Comparison of ENCODE assay signal across 24 mouse cellular contexts in genomic region chr7:37568041-37568440, GRCm38 (mm10).
DNase-seq lines count a peak whose midpoint lies in the region; ATAC-seq and TF ChIP-seq lines count a peak whose summit lies in the region.
"Had no signal": no experiment of that assay in that cellular context is flagged by ENCODE, and none has a peak within 500 bp of the region (broad histone marks: within the 10 kb centered on the region; RNA-seq: fewer than 3 reads in every experiment).

No protein-coding gene starts in this region.

- H3K4me3 ChIP-seq in hindbrain, embryonic 11.5 days (ENCODE audit: low read depth, low read length), result no peak overlapping the region
- no peak overlapping the region for H3K4me3 ChIP-seq in hindbrain, embryonic 14.5 days (replicated peaks; ENCODE audit: low read length)
- H3K4me3 ChIP-seq in midbrain, embryonic 10.5 days, result no peak overlapping the region
- no peak overlapping the region for H3K4me3 ChIP-seq in midbrain, embryonic 13.5 days (replicated peaks)
- H3K4me3 ChIP-seq in E14TG2a.4 (replicated peaks; ENCODE audit: low read length), result peak overlapping the region; percentile 64
- H3K4me3 ChIP-seq: liver, embryonic 15.5 days; neural tube, embryonic 12.5 days had no signal

- H3K4me1 ChIP-seq in hindbrain, embryonic 11.5 days (replicated peaks; ENCODE audit: control insufficient read depth, insufficient read depth, low read length), result peaks cover 14% of the 10 kb centered on the region
- H3K4me1 ChIP-seq in hindbrain, embryonic 14.5 days (replicated peaks; ENCODE audit: control insufficient read depth, insufficient read depth, low read length), result peaks cover 40% of the 10 kb centered on the region
- peaks cover 68% of the 10 kb centered on the region for H3K4me1 ChIP-seq in midbrain, embryonic 10.5 days
- peaks cover 43% of the 10 kb centered on the region for H3K4me1 ChIP-seq in midbrain, embryonic 13.5 days (replicated peaks)
- H3K4me1 ChIP-seq in E14TG2a.4 (replicated peaks; ENCODE audit: low read depth, low read length), result peaks cover 57% of the 10 kb centered on the region
- H3K4me1 ChIP-seq: liver, embryonic 15.5 days had no signal

- H3K4me2 ChIP-seq in hindbrain, embryonic 11.5 days (replicated peaks; ENCODE audit: low read depth, low read length), result no peak overlapping the region
- no peak overlapping the region for H3K4me2 ChIP-seq in hindbrain, embryonic 14.5 days (replicated peaks)
- no peak overlapping the region for H3K4me2 ChIP-seq in midbrain, embryonic 13.5 days (replicated peaks)
- H3K4me2 ChIP-seq: liver, embryonic 15.5 days; neural tube, embryonic 12.5 days had no signal

- DNase-seq in hindbrain, embryonic 11.5 days (ENCODE audit: low spot score), result no peak
- no peak for DNase-seq in hindbrain, embryonic 14.5 days (ENCODE audit: low spot score)
- no peak for DNase-seq in midbrain, embryonic 10.5 days (ENCODE audit: low spot score)
- peak; percentile 47 for DNase-seq in ZHBTc4 (ENCODE audit: low read depth, low spot score)
- DNase-seq in frontal cortex, postnatal 36 days (ENCODE audit: low spot score in 2 of 2), result no peak
- DNase-seq: adrenal gland, postnatal 10 days; cerebellum, adult 2 months; cerebellum, postnatal 36 days; embryo, embryonic 11 days; gastrocnemius, postnatal 25 days; heart, adult 18-20 months; kidney, adult 11 months; left cerebral cortex, postnatal 4 days; liver; right cerebral cortex, adult 18-20 months; right cerebral cortex, postnatal 4 days; thymus, adult 18-20 months had no signal

- no peak overlapping the region for H3K9ac ChIP-seq in hindbrain, embryonic 11.5 days (ENCODE audit: low read depth, low read length)
- H3K9ac ChIP-seq in hindbrain, embryonic 14.5 days, result no peak overlapping the region
- no peak overlapping the region for H3K9ac ChIP-seq in midbrain, embryonic 13.5 days (replicated peaks)
- H3K9ac ChIP-seq: liver, embryonic 15.5 days; neural tube, embryonic 12.5 days had no signal

- H3K27ac ChIP-seq in hindbrain, embryonic 11.5 days (ENCODE audit: low read depth, low read length), result 0 out of 2 replicates have a peak overlapping the region, but pooled peaks have one; percentile 6
- H3K27ac ChIP-seq in hindbrain, embryonic 14.5 days, result no peak overlapping the region
- peak overlapping the region; percentile 72 for H3K27ac ChIP-seq in midbrain, embryonic 10.5 days (replicated peaks)
- H3K27ac ChIP-seq in midbrain, embryonic 13.5 days, result no peak overlapping the region
- H3K27ac ChIP-seq: kidney, postnatal 0 days; liver, embryonic 15.5 days; neural tube, embryonic 12.5 days had no signal

- H3K9me3 ChIP-seq in hindbrain, embryonic 11.5 days (ENCODE audit: control insufficient read depth, low read length), result no peaks in the 10 kb centered on the region
- H3K9me3 ChIP-seq in hindbrain, embryonic 14.5 days (ENCODE audit: control insufficient read depth, low read length), result no peaks in the 10 kb centered on the region
- H3K9me3 ChIP-seq in midbrain, embryonic 10.5 days (replicated peaks), result no peaks in the 10 kb centered on the region; the same call in 1 of the 2 replicates
- no peaks in the 10 kb centered on the region for H3K9me3 ChIP-seq in midbrain, embryonic 13.5 days
- H3K9me3 ChIP-seq in E14TG2a.4 (ENCODE audit: low read length), result no peaks in the 10 kb centered on the region
- H3K9me3 ChIP-seq: liver, embryonic 15.5 days; neural tube, embryonic 12.5 days had no signal

- peaks cover 5% of the 10 kb centered on the region; the same call in 1 of the 2 replicates for H3K36me3 ChIP-seq in hindbrain, embryonic 11.5 days (ENCODE audit: control insufficient read depth, insufficient read depth, low read length)
- H3K36me3 ChIP-seq in hindbrain, embryonic 14.5 days (replicated peaks; ENCODE audit: control insufficient read depth, insufficient read depth), result peaks cover 15% of the 10 kb centered on the region; the same call in 1 of the 2 replicates
- H3K36me3 ChIP-seq in midbrain, embryonic 10.5 days, result peaks cover 32% of the 10 kb centered on the region
- peaks cover 25% of the 10 kb centered on the region for H3K36me3 ChIP-seq in midbrain, embryonic 13.5 days
- H3K36me3 ChIP-seq in E14TG2a.4 (ENCODE audit: insufficient read depth, low read length), result no peaks in the 10 kb centered on the region
- H3K36me3 ChIP-seq: liver, embryonic 15.5 days had no signal

- no peak for TF ChIP-seq CTCF in E14TG2a.4 (conservative IDR thresholded peaks at IDR 0.05; ENCODE audit: low read length)

- no peaks in the 10 kb centered on the region for H3K27me3 ChIP-seq in hindbrain, embryonic 11.5 days (ENCODE audit: control insufficient read depth, insufficient read depth, low read length)
- no peaks in the 10 kb centered on the region for H3K27me3 ChIP-seq in hindbrain, embryonic 14.5 days (ENCODE audit: control insufficient read depth, insufficient read depth, low read length)
- no peaks in the 10 kb centered on the region for H3K27me3 ChIP-seq in midbrain, embryonic 10.5 days (ENCODE audit: low read depth, poor library complexity, severe bottlenecking)
- H3K27me3 ChIP-seq in midbrain, embryonic 13.5 days, result no peaks in the 10 kb centered on the region
- peaks cover 38% of the 10 kb centered on the region for H3K27me3 ChIP-seq in E14TG2a.4 (ENCODE audit: insufficient read depth, low read length)
- H3K27me3 ChIP-seq: CH12.LX; liver, embryonic 15.5 days; neural tube, embryonic 12.5 days had no signal

- no peak for ATAC-seq in hindbrain, embryonic 11.5 days (ENCODE audit: low FRiP score)
- ATAC-seq in hindbrain, embryonic 14.5 days (ENCODE audit: low FRiP score), result no peak
- ATAC-seq in midbrain, embryonic 13.5 days, result no peak
- ATAC-seq: forebrain, embryonic 16.5 days had no signal

- WGBS in hindbrain, embryonic 11.5 days, result 91% methylated on average over 14 of the region's 14 CpGs
- 69% methylated on average over 14 of the region's 14 CpGs for WGBS in hindbrain, embryonic 14.5 days
- 89% methylated on average over 14 of the region's 14 CpGs for WGBS in midbrain, embryonic 10.5 days
- WGBS in midbrain, embryonic 13.5 days, result 82% methylated on average over 14 of the region's 14 CpGs

Comparison
In these comparisons a context has a peak if more than half of its experiments do, and no peak if none do; other contexts are left out.
1. H3K27ac ChIP-seq: peak in hindbrain, embryonic 11.5 days (single experiment) and midbrain, embryonic 10.5 days (single experiment); none in hindbrain, embryonic 14.5 days (single experiment) and midbrain, embryonic 13.5 days (single experiment).